Mouse (Mus musculus): ENCODE results near the gene Selp.

Gene Selp

GRCm38 (mm10) chr1:164139464-164139863 is 24.4 kb downstream of the Selp start:
- no peaks in the 10 kb centered on the region for H3K9me3 ChIP-seq (ENCODE audit: low read length)
- no peaks in the 10 kb centered on the region; the same call in 1 of the 2 replicates for H3K27me3 ChIP-seq (ENCODE audit: insufficient read depth, low read length)
- H3K36me3 ChIP-seq (ENCODE audit: insufficient read depth, low read length): no peaks in the 10 kb centered on the region
- H3K4me3 ChIP-seq (replicated peaks; ENCODE audit: low read length): no peak overlapping the region
- TF ChIP-seq POU5F1 (IDR thresholded peaks at IDR 0.05; ENCODE audit: borderline replicate concordance, low read length) (no peak), CTCF (conservative IDR thresholded peaks at IDR 0.05; ENCODE audit: low read length) (no peak), NANOG (IDR thresholded peaks at IDR 0.05; ENCODE audit: borderline replicate concordance, low read length) (no peak)
- no peaks in the 10 kb centered on the region for H3K4me1 ChIP-seq (replicated peaks; ENCODE audit: low read depth, low read length)

- Histone ChIP-seq H3K36me3 (ENCODE audit: insufficient read depth, low read length) (no peaks in the 10 kb centered on the region), H3K27me3 (ENCODE audit: insufficient read depth, low read length) (no peaks in the 10 kb centered on the region), H3K4me3 (replicated peaks; ENCODE audit: low read length) (peak overlapping the region; percentile 55; the same call in 1 of the 2 replicates), H3K9me3 (ENCODE audit: low read length) (no peaks in the 10 kb centered on the region), H3K4me1 (replicated peaks; ENCODE audit: low read depth, low read length) (peaks cover 28% of the 10 kb centered on the region)
- TF ChIP-seq NANOG (IDR thresholded peaks at IDR 0.05; ENCODE audit: borderline replicate concordance, low read length) (no peak), CTCF (conservative IDR thresholded peaks at IDR 0.05; ENCODE audit: low read length) (no peak), POU5F1 (IDR thresholded peaks at IDR 0.05; ENCODE audit: borderline replicate concordance, low read length) (no peak)
These were observed 34.0 kb downstream of the Selp start for GRCm38 (mm10) chr1:164149083-164149482.

- no peak for TF ChIP-seq NANOG (IDR thresholded peaks at IDR 0.05; ENCODE audit: borderline replicate concordance, low read length)
- no peak for TF ChIP-seq CTCF (conservative IDR thresholded peaks at IDR 0.05; ENCODE audit: low read length)
- no peak for TF ChIP-seq POU5F1 (IDR thresholded peaks at IDR 0.05; ENCODE audit: borderline replicate concordance, low read length)
- peak within 1 kb of the TSS; percentile 69 for H3K4me3 ChIP-seq (replicated peaks; ENCODE audit: low read length)
- no peaks in the 10 kb centered on the region for H3K27me3 ChIP-seq (ENCODE audit: insufficient read depth, low read length)
- H3K4me1 ChIP-seq (replicated peaks; ENCODE audit: low read depth, low read length): peaks cover 28% of the 10 kb centered on the region
- no peaks in the 10 kb centered on the region for H3K36me3 ChIP-seq (ENCODE audit: insufficient read depth, low read length)
- H3K9me3 ChIP-seq (ENCODE audit: low read length): no peaks in the 10 kb centered on the region
These were observed 36.5 kb downstream of the Selp start, which contains the start of gene F5 for GRCm38 (mm10) chr1:164151387-164152088. F5 (plus strand) TSS chr1:164151838.

- H3K27me3 ChIP-seq (ENCODE audit: insufficient read depth, low read length): no peaks in the 10 kb centered on the region
- no peak overlapping the region for H3K4me3 ChIP-seq (replicated peaks; ENCODE audit: low read length)
- H3K36me3 ChIP-seq (ENCODE audit: insufficient read depth, low read length): no peaks in the 10 kb centered on the region
- peaks cover 28% of the 10 kb centered on the region for H3K4me1 ChIP-seq (replicated peaks; ENCODE audit: low read depth, low read length)
- no peaks in the 10 kb centered on the region for H3K9me3 ChIP-seq (ENCODE audit: low read length)
- TF ChIP-seq NANOG (IDR thresholded peaks at IDR 0.05; ENCODE audit: borderline replicate concordance, low read length): no peak
- no peak for TF ChIP-seq CTCF (conservative IDR thresholded peaks at IDR 0.05; ENCODE audit: low read length)
- TF ChIP-seq POU5F1 (IDR thresholded peaks at IDR 0.05; ENCODE audit: borderline replicate concordance, low read length): no peak
These were observed 37.8 kb downstream of the Selp start for GRCm38 (mm10) chr1:164152836-164153235.

- H3K4me1 ChIP-seq (replicated peaks; ENCODE audit: low read depth, low read length): peaks cover 14% of the 10 kb centered on the region
- TF ChIP-seq CTCF (conservative IDR thresholded peaks at IDR 0.05; ENCODE audit: low read length) (no peak), POU5F1 (IDR thresholded peaks at IDR 0.05; ENCODE audit: borderline replicate concordance, low read length) (no peak), NANOG (IDR thresholded peaks at IDR 0.05; ENCODE audit: borderline replicate concordance, low read length) (no peak)
- no peaks in the 10 kb centered on the region for H3K36me3 ChIP-seq (ENCODE audit: insufficient read depth, low read length)
- H3K27me3 ChIP-seq (ENCODE audit: insufficient read depth, low read length): no peaks in the 10 kb centered on the region
- H3K9me3 ChIP-seq (ENCODE audit: low read length): no peaks in the 10 kb centered on the region
- H3K4me3 ChIP-seq (replicated peaks; ENCODE audit: low read length): no peak overlapping the region
These were observed 39.9 kb downstream of the Selp start for GRCm38 (mm10) chr1:164154983-164155382.

GRCm38 (mm10) chr1:164158571-164158970 is 43.5 kb downstream of the Selp start:
- H3K4me1 ChIP-seq (replicated peaks; ENCODE audit: low read depth, low read length): no peaks in the 10 kb centered on the region
- H3K4me3 ChIP-seq (replicated peaks; ENCODE audit: low read length): no peak overlapping the region
- H3K9me3 ChIP-seq (ENCODE audit: low read length): no peaks in the 10 kb centered on the region
- no peak for TF ChIP-seq NANOG (IDR thresholded peaks at IDR 0.05; ENCODE audit: borderline replicate concordance, low read length)
- no peaks in the 10 kb centered on the region for H3K27me3 ChIP-seq (ENCODE audit: insufficient read depth, low read length)
- no peaks in the 10 kb centered on the region for H3K36me3 ChIP-seq (ENCODE audit: insufficient read depth, low read length)

- TF ChIP-seq NANOG (IDR thresholded peaks at IDR 0.05; ENCODE audit: borderline replicate concordance, low read length): no peak
- no peak for TF ChIP-seq CTCF (conservative IDR thresholded peaks at IDR 0.05; ENCODE audit: low read length)
- no peak for TF ChIP-seq POU5F1 (IDR thresholded peaks at IDR 0.05; ENCODE audit: borderline replicate concordance, low read length)
- Histone ChIP-seq H3K4me1 (replicated peaks; ENCODE audit: low read depth, low read length) (no peaks in the 10 kb centered on the region), H3K27me3 (ENCODE audit: insufficient read depth, low read length) (no peaks in the 10 kb centered on the region), H3K36me3 (ENCODE audit: insufficient read depth, low read length) (no peaks in the 10 kb centered on the region), H3K4me3 (replicated peaks; ENCODE audit: low read length) (no peak overlapping the region), H3K9me3 (ENCODE audit: low read length) (no peaks in the 10 kb centered on the region)
These were observed 44.7 kb downstream of the Selp start for GRCm38 (mm10) chr1:164159781-164160180.

- Histone ChIP-seq H3K9me3 (ENCODE audit: low read length) (no peaks in the 10 kb centered on the region), H3K4me1 (replicated peaks; ENCODE audit: low read depth, low read length) (no peaks in the 10 kb centered on the region), H3K4me3 (replicated peaks; ENCODE audit: low read length) (no peak overlapping the region), H3K27me3 (ENCODE audit: insufficient read depth, low read length) (no peaks in the 10 kb centered on the region), H3K36me3 (ENCODE audit: insufficient read depth, low read length) (no peaks in the 10 kb centered on the region)
- TF ChIP-seq POU5F1 (IDR thresholded peaks at IDR 0.05; ENCODE audit: borderline replicate concordance, low read length) (no peak), NANOG (IDR thresholded peaks at IDR 0.05; ENCODE audit: borderline replicate concordance, low read length) (no peak), CTCF (conservative IDR thresholded peaks at IDR 0.05; ENCODE audit: low read length) (no peak)
These were observed 47.7 kb downstream of the Selp start for GRCm38 (mm10) chr1:164162745-164163144.

- Histone ChIP-seq H3K36me3 (ENCODE audit: insufficient read depth, low read length) (no peaks in the 10 kb centered on the region), H3K9me3 (ENCODE audit: low read length) (no peaks in the 10 kb centered on the region), H3K4me3 (replicated peaks; ENCODE audit: low read length) (no peak overlapping the region), H3K4me1 (replicated peaks; ENCODE audit: low read depth, low read length) (no peaks in the 10 kb centered on the region), H3K27me3 (ENCODE audit: insufficient read depth, low read length) (no peaks in the 10 kb centered on the region)
- TF ChIP-seq NANOG (IDR thresholded peaks at IDR 0.05; ENCODE audit: borderline replicate concordance, low read length) (no peak), POU5F1 (IDR thresholded peaks at IDR 0.05; ENCODE audit: borderline replicate concordance, low read length) (no peak), CTCF (conservative IDR thresholded peaks at IDR 0.05; ENCODE audit: low read length) (no peak)
These were observed 53.8 kb downstream of the Selp start for GRCm38 (mm10) chr1:164168818-164169217.
